Mouse (Mus musculus) v-Abl transformed pro-B cells (cell line): ENCODE results near the gene Mkrn3.

ENCODE experiments used
- in situ Hi-C, 2 experiments: fragments of 400-800 bp; cut with MboI; formaldehyde crosslinking; loops; one replicate each; pipeline ENCODE4 v1.15.1; 2025; ENCODE audit not compliant: unreplicated experiment in 2 of 2

Gene Mkrn3

DNA sequence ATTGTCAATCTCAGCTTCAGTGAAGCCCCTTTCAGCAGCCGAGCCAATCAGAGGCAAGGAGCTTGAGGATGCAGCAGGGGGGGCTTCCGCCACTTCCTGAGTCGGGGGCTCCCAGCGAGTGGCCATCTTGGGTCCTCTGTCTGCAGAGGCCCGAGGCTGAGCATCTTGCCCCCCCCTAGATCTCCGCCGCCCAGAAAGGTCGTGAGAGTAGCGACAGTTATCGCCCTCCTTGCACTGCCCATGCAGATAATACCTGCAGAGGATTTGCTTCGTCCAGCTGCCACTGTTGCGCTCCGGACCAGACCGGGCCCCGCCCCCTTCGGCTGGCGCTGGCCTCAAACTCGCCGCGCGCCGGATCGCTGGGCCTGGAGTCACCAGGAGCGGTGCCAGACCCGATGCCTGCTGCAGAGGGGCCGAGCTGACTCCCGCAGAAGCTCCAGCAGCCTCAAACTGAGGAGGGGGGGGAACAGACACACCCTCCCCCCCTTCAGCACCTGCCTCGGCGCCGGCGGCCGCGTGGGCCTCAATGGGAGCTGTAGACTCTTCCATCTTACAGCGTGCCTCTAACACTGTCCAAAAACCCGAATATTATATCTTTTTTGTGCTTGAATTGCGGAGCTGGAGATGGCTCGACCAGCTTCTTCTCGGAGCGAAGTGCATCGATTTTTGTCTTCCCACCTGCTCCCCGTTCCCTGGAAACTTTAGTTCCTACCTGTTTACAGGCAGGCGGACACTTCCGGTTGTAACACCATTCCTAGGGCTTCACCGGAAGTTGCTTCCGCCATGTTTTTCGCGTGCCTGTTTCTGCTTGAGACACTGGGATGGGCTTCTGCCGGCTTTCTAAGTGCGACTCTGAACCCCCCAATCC is at the start of gene Mkrn3:
TSS of gene Mkrn3 (minus strand) at position 647 of the 868 bp plus-strand sequence.
- in situ Hi-C loops, result no loop called here

GRCm38 (mm10) chr7:62463878-62464755 is 44.2 kb upstream of the Mkrn3 start, which contains the start of gene Peg12:
Gene Peg12, minus strand, starts transcription at chr7:62464510.
- in situ Hi-C loops, result no loop called here

DNA sequence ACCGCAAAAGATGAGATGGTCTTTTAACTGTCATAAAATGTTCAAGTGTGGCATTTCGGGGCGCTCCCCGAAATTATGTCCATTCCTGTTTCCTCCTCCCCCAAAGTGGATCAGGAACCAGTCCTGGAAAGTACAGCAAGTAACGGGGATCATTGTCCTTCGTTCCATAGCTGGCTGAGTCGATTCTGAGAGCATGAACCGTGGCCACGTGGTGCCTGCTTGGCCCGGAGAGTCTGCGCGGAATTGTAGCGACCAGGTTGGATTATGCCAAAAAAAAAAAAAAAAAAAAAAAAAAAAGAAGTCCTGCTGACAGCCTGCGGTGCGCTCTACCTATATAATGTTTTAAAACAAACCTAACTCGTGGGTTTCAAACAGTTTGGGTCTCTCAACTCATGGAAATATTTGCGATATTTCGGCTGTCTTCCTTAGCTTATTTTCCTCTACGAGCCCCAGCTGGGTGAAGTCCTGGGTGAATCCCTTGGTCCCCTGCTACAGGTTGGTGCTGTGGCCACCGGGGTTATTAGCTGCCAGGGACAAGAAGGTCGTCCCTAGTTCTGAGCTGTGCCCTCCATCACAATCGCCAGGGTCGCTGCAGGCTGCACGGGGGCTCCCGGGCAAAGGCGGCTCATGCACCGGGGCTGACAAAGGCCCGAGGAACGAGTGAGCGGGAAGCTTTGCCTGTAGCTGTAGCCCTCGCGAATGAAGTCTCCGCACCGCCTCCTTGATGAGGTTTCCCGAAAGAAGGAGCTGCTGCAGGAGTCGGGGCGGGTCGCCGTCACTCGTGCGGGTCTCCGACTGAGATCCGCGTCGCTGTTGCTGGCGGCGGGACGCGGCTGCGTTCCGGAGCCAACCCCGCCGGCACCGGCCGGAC is 43.3 kb upstream of the Mkrn3 start:
- in situ Hi-C loops, result no loop called here

GRCm38 (mm10) chr7:62462229-62463006 is 42.5 kb upstream of the Mkrn3 start:
- in situ Hi-C loops, result no loop called here

GRCm38 (mm10) chr7:62452353-62452752 is 32.4 kb upstream of the Mkrn3 start:
- in situ Hi-C loops, result no loop called here

- in situ Hi-C loops, result no loop called here
Measured at GRCm38 (mm10) chr7:62445431-62446165, 25.7 kb upstream of the Mkrn3 start.

- in situ Hi-C loops, result no loop called here
Measured at GRCm38 (mm10) chr7:62436394-62436793, 16.5 kb upstream of the Mkrn3 start.

- in situ Hi-C loops, result no loop called here
Measured at GRCm38 (mm10) chr7:62433243-62433642, 13.3 kb upstream of the Mkrn3 start.

GRCm38 (mm10) chr7:62428337-62428736 is 8.4 kb upstream of the Mkrn3 start:
- in situ Hi-C loops, result no loop called here

DNA sequence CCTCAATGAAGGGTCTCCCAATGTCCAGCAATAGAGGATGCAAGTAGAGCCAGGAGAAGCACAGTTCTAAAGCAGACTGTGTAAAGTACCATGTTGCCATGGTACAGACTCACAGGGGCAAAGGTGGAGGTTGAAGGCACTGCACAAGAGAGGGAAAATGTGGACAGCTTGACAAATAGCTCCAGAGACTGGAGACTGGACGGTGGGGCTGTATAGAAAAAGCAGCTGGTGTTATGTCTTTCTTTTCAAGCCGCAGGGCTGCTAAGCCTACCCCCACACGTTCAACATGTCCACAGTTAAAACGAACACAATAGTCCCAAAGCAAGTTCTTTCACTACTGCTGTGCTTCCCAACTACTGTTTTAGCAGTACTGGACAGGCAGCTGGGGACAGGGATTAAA is 3.3 kb upstream of the Mkrn3 start:
- in situ Hi-C loops, result no loop called here

DNA sequence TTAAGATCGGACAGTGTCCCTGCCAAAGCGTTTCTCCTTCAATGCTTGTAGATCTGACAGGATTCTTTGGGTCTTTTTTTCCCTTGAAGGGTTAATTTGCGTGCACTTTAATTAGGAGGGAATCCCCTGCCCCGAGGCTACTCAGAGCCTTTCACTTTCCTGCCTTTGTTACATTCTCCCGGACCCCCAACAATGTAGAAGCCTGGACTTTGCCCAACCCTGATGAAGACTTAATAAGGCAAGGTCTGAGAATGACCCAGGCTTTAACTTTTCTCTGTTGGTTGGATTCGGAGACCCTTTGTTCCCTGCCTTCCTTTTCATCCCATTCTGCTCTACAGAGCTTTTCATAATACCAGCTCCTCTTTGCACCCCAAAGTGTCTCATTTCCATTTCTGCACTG is 627 bp upstream of the Mkrn3 start:
- in situ Hi-C loops, result no loop called here

- in situ Hi-C loops, result no loop called here
Measured at GRCm38 (mm10) chr7:62419105-62419492, 840 bp downstream of the Mkrn3 start.

GRCm38 (mm10) chr7:62418346-62418745 is 1.6 kb downstream of the Mkrn3 start:
- in situ Hi-C loops, result no loop called here

- in situ Hi-C loops, result no loop called here
Measured at GRCm38 (mm10) chr7:62416173-62416572, 3.8 kb downstream of the Mkrn3 start.

DNA sequence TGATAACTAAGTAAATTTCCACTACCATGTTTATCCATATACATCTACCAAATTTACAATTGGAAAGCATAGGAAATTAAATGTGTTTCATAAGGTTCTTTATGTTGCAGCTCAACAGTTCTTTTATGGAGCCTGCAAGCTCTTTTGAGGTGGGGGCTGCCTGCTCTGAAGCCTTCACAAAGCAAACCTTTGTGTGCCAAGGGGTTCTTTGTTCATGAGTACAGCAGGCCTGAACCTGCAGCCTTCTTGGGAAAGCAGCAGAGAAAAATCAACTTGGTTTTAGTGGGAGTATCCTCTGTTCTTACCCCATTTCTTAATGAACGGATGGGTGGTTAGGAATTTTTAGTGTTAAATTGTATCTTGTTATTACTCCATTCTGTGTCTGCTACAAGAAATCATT is 4.7 kb downstream of the Mkrn3 start:
- in situ Hi-C loops, result no loop called here

GRCm38 (mm10) chr7:62407803-62408202 is 12.1 kb downstream of the Mkrn3 start:
- in situ Hi-C loops, result no loop called here

- in situ Hi-C loops, result no loop called here
Measured at GRCm38 (mm10) chr7:62406573-62407050, 13.3 kb downstream of the Mkrn3 start.

- in situ Hi-C loops, result loop anchor here in 1 of 2 experiments (25.0 kb wide), 1 partner anchor 1655 kb away; no protein-coding TSS in a partner anchor
Measured at GRCm38 (mm10) chr7:62392202-62392601, 27.7 kb downstream of the Mkrn3 start.

GRCm38 (mm10) chr7:62388291-62388690 is 31.6 kb downstream of the Mkrn3 start:
- in situ Hi-C loops, result loop anchor here (10.0 to 25.0 kb wide), 2 partner anchors 1651 to 1663 kb away; no protein-coding TSS in a partner anchor
